Mouse (Mus musculus): ENCODE data around the gene Inhba.

GRCm38 (mm10) chr13:15976584-15976983 lies 35.1 kb upstream of the Inhba start:
- no peak for TF ChIP-seq ELF1 (IDR thresholded peaks at IDR 0.05; ENCODE audit: low read depth, low read length)
- no peak for TF ChIP-seq MXI1 (IDR thresholded peaks at IDR 0.05; ENCODE audit: low read depth, low read length)
- no peak for TF ChIP-seq BHLHE40 (IDR thresholded peaks at IDR 0.05; ENCODE audit: low read depth, low read length)
- no peak for TF ChIP-seq CTCF (conservative IDR thresholded peaks at IDR 0.05 in 1 of 2, IDR thresholded peaks at IDR 0.05 in 1 of 2; ENCODE audit: low read depth in 2 of 2, low read length in 2 of 2)
- no peak for TF ChIP-seq USF1 (IDR thresholded peaks at IDR 0.05; ENCODE audit: low read depth, low read length)
- no peak for TF ChIP-seq EP300 (IDR thresholded peaks at IDR 0.05; ENCODE audit: low read length)
- TF ChIP-seq POLR2A (IDR thresholded peaks at IDR 0.05; ENCODE audit: low read depth, low read length): no peak
- TF ChIP-seq MAFK (IDR thresholded peaks at IDR 0.05; ENCODE audit: insufficient replicate concordance, low read length): no peak

All from CH12.LX (cell line).